Mouse (Mus musculus): ENCODE data around the gene Dapk1.
A peak's percentile ranks its signal among the peaks of the same experiment; 100 is the strongest.

The Dapk1 gene

DNA sequence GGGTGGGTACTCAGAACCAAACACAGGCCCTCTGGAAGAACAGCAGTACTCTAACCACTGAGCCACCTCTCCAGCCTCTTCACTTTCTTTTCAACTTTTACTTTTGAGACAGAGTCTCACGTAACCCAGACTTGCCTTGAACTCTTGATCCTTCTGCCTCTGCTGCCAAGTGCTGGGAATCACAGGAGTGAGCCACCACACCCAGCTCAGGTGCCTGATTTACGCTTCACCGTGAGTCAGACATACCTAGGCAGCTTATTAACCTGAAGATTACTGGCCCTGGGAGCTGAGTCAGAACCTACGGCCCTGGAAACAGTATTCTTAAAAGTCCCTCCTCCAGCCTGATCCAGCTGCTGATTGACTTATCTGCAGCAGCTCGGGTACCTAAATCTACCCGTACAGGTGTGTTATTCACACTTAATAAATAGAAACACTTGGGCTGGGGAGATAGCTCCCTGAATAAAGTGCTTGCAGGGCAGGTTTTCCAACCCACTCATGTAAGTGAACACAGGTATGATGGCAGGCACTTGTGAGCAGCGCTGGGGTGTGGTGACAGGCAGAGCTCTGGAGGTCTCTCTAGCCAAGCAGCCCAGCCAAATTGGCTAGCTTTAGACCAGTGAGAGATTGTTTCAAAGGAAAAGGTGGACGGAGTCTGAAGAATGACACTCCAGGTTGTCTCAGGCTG is 60.9 kb downstream of the Dapk1 start:
- DNase-seq (ENCODE audit: low read depth, low spot score) = no peak

- no peak for DNase-seq (ENCODE audit: low read depth, low spot score)
These were observed 62.3 kb downstream of the Dapk1 start for GRCm38 (mm10) chr13:60664058-60664457.

DNA sequence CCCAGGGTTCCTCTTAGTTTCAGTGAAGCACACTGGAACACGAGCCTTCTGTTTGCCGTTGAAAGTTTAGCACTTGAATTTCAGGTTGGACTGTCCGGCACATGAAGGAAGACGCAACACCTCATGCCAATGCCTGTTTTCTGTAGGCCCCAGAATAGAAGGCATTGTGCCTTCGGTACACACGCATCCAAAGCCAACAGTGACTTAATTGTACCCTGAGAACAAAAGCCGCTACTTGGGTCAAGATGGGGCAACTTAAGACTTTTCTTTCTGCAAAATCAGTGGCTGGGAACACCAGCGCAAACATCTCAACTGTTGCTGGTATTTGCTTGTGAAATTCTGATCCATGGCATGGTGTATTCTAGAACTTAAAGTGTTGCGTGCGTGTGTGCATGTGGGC is 63.1 kb downstream of the Dapk1 start:
- no peak for DNase-seq (ENCODE audit: low read depth, low spot score)

- DNase-seq (ENCODE audit: low read depth, low spot score) = no peak
These were observed 63.7 kb downstream of the Dapk1 start for GRCm38 (mm10) chr13:60665402-60665801.

DNA sequence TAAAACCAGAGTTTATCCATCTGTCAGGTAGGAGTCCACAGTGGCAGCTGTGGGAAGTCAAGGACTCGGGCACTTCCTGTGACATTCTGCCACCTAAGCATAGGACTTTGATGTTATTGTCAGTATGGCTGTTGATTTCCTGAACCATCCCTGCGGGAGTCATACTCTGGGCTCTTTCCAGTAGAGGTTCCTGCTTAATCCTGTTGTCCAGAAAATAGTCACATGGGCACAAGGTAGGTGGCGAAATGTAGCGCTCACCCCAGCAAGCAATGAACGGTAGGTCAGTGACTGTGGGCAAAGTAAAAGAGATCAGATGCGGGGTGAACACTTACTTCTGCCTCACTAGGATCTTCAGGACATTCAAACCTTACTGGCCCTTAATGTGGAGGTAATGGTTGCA is 66.3 kb downstream of the Dapk1 start:
- no peak for DNase-seq (ENCODE audit: low read depth, low spot score)

DNA sequence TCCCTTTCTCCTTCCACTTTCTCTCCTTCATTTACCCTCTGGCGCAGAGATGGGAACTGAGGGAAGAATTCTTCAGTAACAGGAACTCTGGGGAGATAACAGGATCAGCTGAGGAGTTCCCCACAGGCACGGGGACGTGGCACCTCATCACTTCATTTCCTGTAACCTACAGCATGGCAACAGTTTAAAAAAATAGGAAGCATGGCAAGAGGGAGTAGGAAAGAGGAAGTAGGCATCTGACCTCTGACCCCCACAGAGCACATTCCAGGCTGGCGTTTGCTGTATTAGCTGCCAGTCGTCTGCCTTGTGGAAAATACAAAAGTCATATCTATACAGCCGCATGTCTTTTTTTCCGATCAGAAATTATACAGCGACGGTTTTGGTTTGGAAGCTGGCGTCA is 68.9 kb downstream of the Dapk1 start:
- DNase-seq (ENCODE audit: low read depth, low spot score) = no peak

GRCm38 (mm10) chr13:60671235-60671634 is 69.5 kb downstream of the Dapk1 start:
- DNase-seq (ENCODE audit: low read depth, low spot score) = no peak

- DNase-seq (ENCODE audit: low read depth, low spot score) = no peak
These were observed 70.5 kb downstream of the Dapk1 start for GRCm38 (mm10) chr13:60672287-60672686.

GRCm38 (mm10) chr13:60672882-60673675 is 71.3 kb downstream of the Dapk1 start:
- DNase-seq (ENCODE audit: low read depth, low spot score) = no peak

DNA sequence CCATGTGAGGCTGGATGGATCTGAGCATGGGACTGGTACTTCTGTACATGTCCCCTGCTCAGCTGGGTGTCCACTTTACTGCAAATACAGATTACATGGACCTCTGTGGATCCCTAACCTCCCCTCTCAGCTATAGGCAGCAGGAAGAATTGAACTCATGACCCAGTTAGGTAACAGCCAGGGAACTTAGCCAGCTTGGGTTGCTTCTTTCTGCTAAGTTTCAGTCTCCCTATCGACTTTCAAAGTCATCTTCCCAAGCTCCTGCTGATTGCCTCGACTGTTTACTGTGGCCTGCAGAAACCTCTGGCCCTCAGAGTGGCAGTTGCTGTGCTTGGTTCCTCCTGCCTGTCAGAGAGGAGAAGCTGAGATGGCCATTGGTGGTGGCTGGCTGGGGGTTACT is 72.6 kb downstream of the Dapk1 start:
- DNase-seq (ENCODE audit: low read depth, low spot score) = no peak

DNA sequence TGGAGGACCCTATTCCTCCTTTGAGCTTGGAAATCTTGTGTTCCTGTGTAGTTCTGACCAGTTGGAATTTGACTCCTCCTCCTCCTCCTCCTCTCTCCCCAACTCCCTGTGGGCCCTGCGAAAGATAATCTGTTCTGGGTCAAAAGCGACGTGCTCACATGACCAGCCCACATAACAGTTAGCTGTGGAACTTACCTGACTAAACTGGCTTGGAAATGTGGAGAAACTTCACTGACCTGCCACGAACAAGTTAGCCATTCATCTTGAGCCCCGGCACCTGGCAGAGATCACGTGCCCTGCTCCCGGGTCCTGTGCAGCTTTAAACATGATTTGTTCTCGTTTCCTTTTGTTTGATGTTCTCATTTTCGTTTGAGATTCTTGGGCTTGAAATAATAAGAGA is 73.2 kb downstream of the Dapk1 start:
- no peak for DNase-seq (ENCODE audit: low read depth, low spot score)

DNA sequence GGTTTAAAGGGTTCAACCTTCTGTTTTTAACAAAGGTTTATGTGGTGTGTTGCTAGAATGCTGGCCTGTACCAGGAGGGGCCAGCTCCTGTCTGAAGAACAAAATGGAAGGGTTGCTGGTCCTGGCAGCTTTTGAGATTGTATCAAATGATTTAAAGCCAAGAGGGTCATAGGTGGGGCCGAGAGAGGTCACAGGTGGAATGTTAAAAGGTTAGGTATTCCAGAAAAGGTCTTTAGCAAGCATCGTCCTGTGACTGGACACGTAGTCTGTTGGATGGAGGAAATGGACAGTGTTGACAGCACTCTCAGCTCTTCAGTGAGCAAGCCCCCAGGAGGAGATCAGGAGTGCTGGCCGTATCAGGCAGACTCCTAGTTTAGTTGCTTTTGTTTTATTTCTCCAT is 73.7 kb downstream of the Dapk1 start:
- no peak for DNase-seq (ENCODE audit: low read depth, low spot score)

DNA sequence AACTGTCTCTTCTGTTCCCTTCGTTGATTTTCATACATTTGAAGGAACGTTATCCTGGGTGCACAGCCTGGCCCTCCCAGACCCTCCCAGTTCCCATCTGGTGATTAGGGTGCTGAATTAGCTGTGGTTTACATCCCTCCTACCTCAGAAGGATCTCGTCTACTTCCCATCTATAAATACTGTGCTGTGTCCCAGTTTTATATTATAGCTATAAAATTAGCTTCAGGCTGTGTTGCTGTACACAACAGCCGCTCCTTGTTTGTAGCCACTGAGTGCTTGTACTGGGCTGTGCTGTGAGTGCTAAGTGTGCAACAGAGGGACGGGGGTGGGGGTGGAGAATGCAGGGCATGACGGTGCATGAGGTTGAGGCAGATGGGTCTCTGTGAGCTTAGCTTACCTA is 77.2 kb downstream of the Dapk1 start:
- DNase-seq (ENCODE audit: low read depth, low spot score) = no peak

DNA sequence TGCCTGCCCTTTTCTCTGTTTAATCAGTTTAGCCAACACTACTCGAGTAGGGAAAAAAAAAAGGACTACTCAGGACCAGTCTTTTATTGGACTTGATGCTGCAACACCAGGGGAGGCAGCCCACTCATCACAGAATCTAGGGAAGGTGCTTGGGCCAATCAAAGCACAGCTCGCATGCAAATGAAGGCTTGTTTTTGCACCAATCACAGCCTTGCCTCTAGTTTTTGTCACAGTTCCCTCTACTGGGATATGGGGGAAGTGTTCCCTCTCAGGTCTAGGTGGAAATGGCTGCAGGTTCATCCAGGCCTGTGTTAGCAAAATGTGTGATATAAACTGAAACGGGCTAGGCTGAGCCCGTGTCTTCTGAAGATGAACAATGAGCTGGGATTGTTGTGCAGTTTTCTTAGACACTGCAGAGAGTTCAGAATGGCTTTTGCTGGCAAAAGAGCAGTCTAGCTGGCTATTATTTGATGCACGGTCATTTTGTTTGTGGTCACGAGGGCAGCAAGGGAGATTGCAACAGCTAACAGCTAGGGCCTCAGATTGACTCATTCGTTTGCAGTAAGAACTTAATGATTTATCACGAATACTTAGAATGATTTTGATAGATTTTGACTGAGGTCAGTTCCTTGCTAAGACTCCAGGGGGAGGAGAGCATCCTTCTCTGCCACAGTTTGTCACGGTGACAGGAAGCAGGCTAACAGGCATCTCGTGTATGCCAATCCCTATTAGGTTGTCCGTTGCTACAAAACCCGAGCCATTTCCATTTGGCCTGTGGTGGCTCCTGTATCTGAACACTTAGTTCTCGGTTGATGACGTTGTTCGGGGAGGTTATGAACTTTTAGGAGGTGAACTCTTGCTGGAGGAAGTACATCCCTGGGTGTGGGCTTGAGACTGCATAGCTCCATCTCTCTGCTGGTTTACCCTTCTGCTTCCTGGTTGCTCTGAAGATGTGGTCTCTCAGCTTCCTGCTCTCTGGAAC is 81.3 kb downstream of the Dapk1 start:
- DNase-seq (ENCODE audit: low read depth, low spot score) = no peak

GRCm38 (mm10) chr13:60684050-60684760 is 82.5 kb downstream of the Dapk1 start:
- peak; percentile 82 for DNase-seq (ENCODE audit: low read depth, low spot score)

DNA sequence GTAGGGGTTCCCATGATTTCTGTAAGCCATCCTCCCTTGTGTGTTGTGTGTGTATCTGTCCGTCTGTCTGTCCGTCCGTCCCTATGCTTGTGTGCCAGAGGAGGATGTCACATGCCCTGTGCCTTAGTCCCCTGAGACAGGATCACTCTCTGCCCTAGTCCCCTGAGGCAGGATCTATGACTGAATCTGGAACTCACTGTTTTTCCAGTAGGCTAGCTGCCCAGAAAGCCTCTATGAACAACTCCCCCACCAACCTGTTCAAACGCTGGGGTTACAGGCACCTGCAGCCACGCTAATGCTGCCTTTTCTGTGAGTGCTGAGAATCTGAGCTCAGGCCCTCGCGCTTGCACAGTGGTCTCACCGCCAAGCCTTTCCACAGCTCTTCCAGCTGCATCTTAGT is 83.1 kb downstream of the Dapk1 start:
- peak; percentile 52 for DNase-seq (ENCODE audit: low read depth, low spot score)

DNA sequence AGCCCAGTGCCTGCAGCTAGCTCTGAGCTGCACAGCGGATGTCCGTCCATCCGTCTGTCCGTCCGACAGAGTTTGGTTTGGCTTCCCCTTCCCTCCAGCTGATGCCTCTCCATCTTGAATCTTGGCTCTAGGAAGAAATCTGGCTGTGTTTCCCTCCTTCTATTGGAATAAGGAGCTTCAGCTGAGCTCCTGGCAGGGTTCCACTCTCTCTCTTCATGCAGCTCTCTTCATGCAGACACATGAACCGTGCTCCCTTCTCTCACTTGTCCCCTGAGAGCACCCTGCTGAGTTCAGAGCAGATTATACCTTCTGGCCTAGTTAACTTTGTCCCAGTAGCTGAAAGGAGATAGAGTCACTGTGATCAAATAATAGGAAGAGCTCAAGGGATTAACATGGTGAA is 83.5 kb downstream of the Dapk1 start:
- peak; percentile 72 for DNase-seq (ENCODE audit: low read depth, low spot score)

- no peak for DNase-seq (ENCODE audit: low read depth, low spot score)
These were observed 84.4 kb downstream of the Dapk1 start for GRCm38 (mm10) chr13:60686024-60686663.

DNA sequence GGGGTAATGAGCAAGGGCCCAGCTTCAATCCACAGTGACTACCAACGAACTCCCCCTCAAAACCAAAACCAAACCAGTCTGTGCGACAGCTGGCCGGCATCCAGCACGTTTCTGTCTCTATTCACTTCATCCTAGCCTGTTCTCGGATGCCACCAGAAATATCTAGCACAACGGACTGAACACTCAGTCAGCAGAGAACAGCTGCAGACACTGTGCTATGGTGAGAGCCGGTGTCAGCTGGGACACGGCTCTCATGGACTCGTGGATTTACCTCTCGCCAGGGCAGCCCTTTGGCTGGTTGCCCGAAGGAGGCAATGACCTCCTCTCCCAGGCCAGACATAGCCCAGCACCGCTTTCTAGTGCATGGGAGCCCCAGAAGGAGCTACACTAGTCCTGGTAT is 85.2 kb downstream of the Dapk1 start:
- DNase-seq (ENCODE audit: low read depth, low spot score) = peak; percentile 77

DNA sequence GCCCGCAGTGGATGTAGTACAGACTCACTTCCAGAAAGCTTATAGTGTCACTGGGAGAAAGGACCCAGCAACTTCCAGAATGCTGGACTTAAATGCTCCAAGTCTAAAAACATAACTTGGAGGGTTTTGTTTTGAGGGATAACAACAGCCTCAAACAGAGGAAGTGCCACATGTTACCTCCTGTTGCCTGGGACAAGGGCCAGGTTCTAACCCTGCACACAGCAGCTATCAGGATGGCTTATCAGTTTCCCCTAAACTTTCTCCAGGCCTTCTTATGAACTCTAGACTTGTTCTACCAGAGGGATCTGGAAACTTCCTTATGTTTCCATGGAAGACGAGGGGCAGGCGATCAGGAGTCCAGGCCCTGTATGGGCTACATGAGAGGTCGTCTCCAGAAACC is 85.7 kb downstream of the Dapk1 start:
- DNase-seq (ENCODE audit: low read depth, low spot score) = no peak

- DNase-seq (ENCODE audit: low read depth, low spot score) = no peak
These were observed 86.1 kb downstream of the Dapk1 start for GRCm38 (mm10) chr13:60687891-60688290.
